Mouse (Mus musculus) common myeloid progenitor, adult 5-6 weeks (primary cell): ENCODE results near the gene Cacna1d. TPM values are rescaled to one million over a fixed set of nuclear protein-coding genes. Genes with fewer than 3 reads are reported as not detected.

Source experiments
- ATAC-seq: replicated peaks from 2 replicates; pipeline ENCODE4 v1.8.0; 2016; ENCODE audit warnings: low read depth, mild to moderate bottlenecking, moderate TSS enrichment, inconsistent platforms; ENCODE audit not compliant: poor library complexity, severe bottlenecking
- total RNA-seq: library from RNA; stranded (forward); fragments of 200-1000, 187-1606 nt; gene quantifications from 2 replicates; pipeline ENCODE4 v1.2.3, GENCODE M21; 2017

Gene Cacna1d
- total RNA-seq, 1 experiment from 2014 or later: 0.78 TPM

DNA sequence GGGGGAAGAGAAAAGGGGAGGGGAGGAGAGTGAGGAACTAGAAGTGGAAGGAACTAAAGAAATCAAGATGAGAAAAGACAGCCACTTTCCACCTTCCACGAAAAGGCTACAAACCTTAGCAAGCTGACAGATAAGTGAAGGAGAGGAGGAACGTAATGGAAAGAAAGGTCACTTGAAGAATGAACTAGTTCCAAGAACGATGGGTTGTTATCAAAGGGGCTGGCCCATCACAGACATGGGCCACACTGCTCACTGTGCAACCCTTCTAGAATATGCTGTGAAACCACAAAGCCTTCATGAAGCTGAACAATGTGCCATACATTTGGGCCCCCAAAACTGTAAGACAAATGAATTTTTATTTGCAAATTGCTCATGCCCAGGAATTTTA, 248.4 kb downstream of the Cacna1d start:
- ATAC-seq: no peak

GRCm38 (mm10) chr14:30242166-30242817, 249.0 kb downstream of the Cacna1d start:
- ATAC-seq: no peak

- no peak for ATAC-seq
Observed at GRCm38 (mm10) chr14:30240916-30241515, 250.2 kb downstream of the Cacna1d start.

GRCm38 (mm10) chr14:30238807-30239206, 252.4 kb downstream of the Cacna1d start:
- ATAC-seq: no peak

- ATAC-seq: no peak
Observed at GRCm38 (mm10) chr14:30225161-30225560, 266.1 kb downstream of the Cacna1d start.

- ATAC-seq: no peak
Observed at GRCm38 (mm10) chr14:30222101-30222500, 269.2 kb downstream of the Cacna1d start.

GRCm38 (mm10) chr14:30219851-30220250, 271.4 kb downstream of the Cacna1d start:
- no peak for ATAC-seq

GRCm38 (mm10) chr14:30218114-30218513, 273.1 kb downstream of the Cacna1d start:
- ATAC-seq: peak; percentile 70

GRCm38 (mm10) chr14:30217124-30217523, 274.1 kb downstream of the Cacna1d start:
- peak; percentile 78 for ATAC-seq

- ATAC-seq: no peak
Observed at GRCm38 (mm10) chr14:30208156-30208555, 283.1 kb downstream of the Cacna1d start.

GRCm38 (mm10) chr14:30205821-30206220, 285.4 kb downstream of the Cacna1d start:
- ATAC-seq: no peak

DNA sequence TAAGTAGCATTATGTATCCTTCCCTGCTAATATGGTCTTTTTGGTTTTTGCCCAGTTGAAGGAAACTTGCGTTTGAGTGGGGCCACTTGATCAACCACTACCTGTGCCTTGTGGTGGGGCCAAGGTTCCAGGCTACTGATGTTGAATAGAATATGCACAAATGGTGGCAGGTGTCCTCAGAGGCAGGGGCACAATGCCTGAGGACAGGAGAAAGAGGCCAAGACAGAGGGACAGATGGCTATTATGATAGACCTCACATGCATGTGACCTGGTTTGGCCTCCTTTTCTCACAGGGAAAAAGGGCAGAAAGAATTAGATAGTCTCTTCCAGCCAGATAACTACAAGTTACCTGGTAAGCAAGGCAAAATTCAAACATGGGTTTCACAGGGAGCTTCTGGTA, 286.7 kb downstream of the Cacna1d start:
- ATAC-seq: no peak

- peak; percentile 17; the same call in 1 of the 2 replicates for ATAC-seq
Observed at GRCm38 (mm10) chr14:30200310-30200709, 290.9 kb downstream of the Cacna1d start.

GRCm38 (mm10) chr14:30198882-30199281, 292.4 kb downstream of the Cacna1d start:
- no peak for ATAC-seq

- ATAC-seq: no peak
Observed at GRCm38 (mm10) chr14:30198116-30198515, 293.1 kb downstream of the Cacna1d start.

DNA sequence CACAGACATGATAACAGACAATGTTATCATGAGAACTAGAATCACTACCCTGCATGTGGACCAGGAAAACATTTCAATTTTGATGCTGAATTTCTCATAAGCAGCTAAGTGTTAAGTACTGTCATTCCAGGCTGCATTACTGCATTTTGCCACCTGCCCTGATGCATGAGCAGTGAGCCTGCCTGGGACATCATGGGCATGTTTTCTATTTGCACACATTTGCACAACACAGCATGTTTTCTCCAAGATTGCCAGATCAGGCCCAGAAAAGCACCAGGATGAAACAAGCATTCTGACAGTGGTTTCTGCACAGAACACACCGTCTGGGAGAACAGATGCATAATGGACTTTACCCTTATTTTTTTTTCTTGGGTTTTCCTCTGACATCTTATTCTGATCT, 294.3 kb downstream of the Cacna1d start:
- ATAC-seq: no peak

GRCm38 (mm10) chr14:30196235-30196634, 295.0 kb downstream of the Cacna1d start:
- peak; percentile 96 for ATAC-seq

- ATAC-seq: peak; percentile 54; the same call in 1 of the 2 replicates
Observed at GRCm38 (mm10) chr14:30190308-30190971, 300.8 kb downstream of the Cacna1d start.

GRCm38 (mm10) chr14:30185616-30186274, 305.5 kb downstream of the Cacna1d start:
- no peak for ATAC-seq

- no peak for ATAC-seq
Observed at GRCm38 (mm10) chr14:30184445-30185152, 306.7 kb downstream of the Cacna1d start.
